Mouse (Mus musculus): ENCODE measurements around the gene Tab2.
"Not testable (repeated sequence)": the region's sequence is repeated elsewhere in the genome, so short reads cannot be mapped to it uniquely, and the experiment has no call there.

Tab2 gene

GRCm38 (mm10) chr10:7888256-7888868, 67.7 kb downstream of the Tab2 start:
- peak in 1 of 2 experiments; percentile 14 for DNase-seq

- DNase-seq: peak; percentile 75 to 88
These were observed 72.5 kb downstream of the Tab2 start for GRCm38 (mm10) chr10:7883524-7883923.

- no peak for DNase-seq
These were observed 74.1 kb downstream of the Tab2 start for GRCm38 (mm10) chr10:7881971-7882370.

GRCm38 (mm10) chr10:7880283-7880682, 75.7 kb downstream of the Tab2 start:
- not testable (repeated sequence) for DNase-seq

GRCm38 (mm10) chr10:7874194-7874593, 81.8 kb downstream of the Tab2 start:
- DNase-seq: no peak

GRCm38 (mm10) chr10:7871381-7872020, 84.5 kb downstream of the Tab2 start:
- DNase-seq: no peak

GRCm38 (mm10) chr10:7870571-7871315, 85.3 kb downstream of the Tab2 start:
- DNase-seq: peak in 1 of 2 experiments; percentile 64

GRCm38 (mm10) chr10:7869746-7870145, 86.3 kb downstream of the Tab2 start:
- DNase-seq: no peak

- no peak for DNase-seq
These were observed 88.4 kb downstream of the Tab2 start for GRCm38 (mm10) chr10:7867666-7868030.

GRCm38 (mm10) chr10:7866762-7867665, 89.0 kb downstream of the Tab2 start:
- peak; percentile 16 to 68 for DNase-seq

GRCm38 (mm10) chr10:7864806-7865205, 91.2 kb downstream of the Tab2 start:
- DNase-seq: no peak

- DNase-seq: no peak
These were observed 91.8 kb downstream of the Tab2 start for GRCm38 (mm10) chr10:7864184-7864583.

GRCm38 (mm10) chr10:7863411-7863810, 92.6 kb downstream of the Tab2 start:
- DNase-seq: no peak

GRCm38 (mm10) chr10:7861937-7862657, 93.9 kb downstream of the Tab2 start:
- DNase-seq: no peak

- no peak for DNase-seq
These were observed 94.6 kb downstream of the Tab2 start for GRCm38 (mm10) chr10:7861259-7861936.

- DNase-seq: no peak
These were observed 95.5 kb downstream of the Tab2 start for GRCm38 (mm10) chr10:7860494-7860893.
